Mouse (Mus musculus) pancreas, adult 10 weeks (tissue): ENCODE results near the gene Adap1. TPM values are rescaled to one million over a fixed set of nuclear protein-coding genes. Genes with fewer than 3 reads are reported as not detected.

Experiments
- polyA plus RNA-seq: library from polyadenylated mRNA; stranded (reverse); fragments of 350-450 nt; fragmentation: Illumina TruSeq; extraction: RNeasy Lipid Tissue Mini Kit (QIAGEN cat#74804); gene quantifications from one replicate; pipeline ENCODE4 v1.2.3, GENCODE M21; 2015; ENCODE audit warnings: low read depth, low replicate concordance; ENCODE audit not compliant: insufficient read depth

Adap1 gene
- polyA plus RNA-seq = 1.5 TPM

DNA sequence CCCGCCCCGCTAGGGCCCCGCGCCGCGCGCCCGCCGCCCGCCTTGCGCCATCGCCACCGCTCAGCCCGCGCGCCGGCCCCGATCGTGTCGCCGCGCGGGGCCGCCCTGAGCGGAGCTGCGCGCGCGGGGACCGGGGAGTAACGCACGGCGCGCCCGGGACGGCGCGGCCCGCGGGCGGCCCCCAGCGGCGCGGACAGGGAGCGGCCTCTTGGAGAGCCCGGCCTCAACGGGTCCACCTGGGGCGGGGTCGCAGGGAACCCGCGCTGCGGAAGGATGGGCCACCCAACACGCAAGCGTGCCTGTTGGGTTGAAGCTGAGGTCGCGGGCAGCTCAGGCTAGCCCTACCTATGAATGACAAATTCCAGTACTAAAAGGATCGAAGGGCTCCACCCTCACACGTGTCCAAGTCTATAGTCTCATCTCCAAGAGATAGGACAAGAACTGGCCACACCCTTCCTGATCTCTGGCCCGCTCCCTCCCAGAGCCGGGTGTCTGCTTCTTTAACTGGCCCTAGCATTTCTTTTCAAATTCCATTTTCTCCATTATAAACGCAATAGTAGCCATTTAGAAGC lies at the start of gene Adap1:
Adap1 (minus strand) TSS at position 228 of the 572 bp plus-strand sequence.

GRCm38 (mm10) chr5:139352317-139352716 lies 26.9 kb upstream of the Adap1 start, which contains the start of gene Cyp2w1:
Cyp2w1 (plus strand) TSS chr5:139352617.

GRCm38 (mm10) chr5:139351134-139351533 lies 25.7 kb upstream of the Adap1 start, which contains the start of gene Cox19:
Cox19 (minus strand) TSS chr5:139351418.

DNA sequence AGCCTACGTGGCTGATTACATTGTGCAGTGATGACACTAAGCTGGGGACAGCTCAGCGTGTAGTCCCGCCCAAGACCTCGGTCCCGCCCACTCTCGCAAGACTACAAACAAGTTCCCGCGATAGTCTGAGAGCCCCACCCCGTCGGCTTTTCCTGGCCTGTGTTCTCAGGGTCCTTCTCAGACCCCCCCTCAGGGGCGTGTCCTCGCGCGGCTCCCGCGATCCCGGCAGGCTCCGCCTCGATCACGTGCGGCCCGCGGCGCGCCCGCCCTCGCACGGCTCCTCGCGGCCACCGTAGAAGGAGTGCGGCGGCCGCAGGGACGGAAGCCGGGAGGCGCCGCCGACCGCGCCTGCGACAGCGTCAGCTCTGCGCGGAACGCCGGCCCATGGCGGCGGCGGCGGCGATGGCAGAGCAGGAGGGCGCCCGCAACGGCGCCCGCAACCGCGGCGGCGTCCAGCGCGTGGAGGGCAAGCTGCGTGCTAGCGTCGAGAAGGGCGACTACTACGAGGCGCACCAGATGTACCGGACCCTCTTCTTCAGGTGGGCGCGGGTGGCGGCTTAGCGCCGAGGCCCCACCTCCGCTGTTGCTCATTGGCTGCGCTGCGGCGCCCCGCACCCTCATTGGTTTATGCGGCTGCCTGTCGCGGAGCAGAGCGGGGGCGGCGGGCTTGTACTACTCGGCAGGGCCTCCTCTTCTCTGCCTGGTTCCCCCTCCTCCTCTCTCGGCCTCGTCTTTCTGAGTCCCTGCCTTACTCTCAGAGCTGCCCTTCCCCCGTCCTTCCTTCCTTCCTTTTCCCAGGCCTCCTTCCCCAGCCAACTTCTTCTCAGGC lies 73.1 kb downstream of the Adap1 start, which contains the start of gene Get4:
Get4 (plus strand) TSS at position 244 of the 829 bp plus-strand sequence.

Other genes with a start within 250 kb of the Adap1 start
- 4.8 TPM for gene Prkar1b, start 175.6 kb downstream of the Adap1 start, polyA plus RNA-seq
- gene Dnaaf5, start 175.4 kb downstream of the Adap1 start, polyA plus RNA-seq = 1.8 TPM
- gene Sun1, start 125.0 kb downstream of the Adap1 start, polyA plus RNA-seq = 16.5 TPM
- 13.7 TPM for gene Get4, start 73.3 kb downstream of the Adap1 start, polyA plus RNA-seq
- gene Cox19, start 25.8 kb upstream of the Adap1 start, polyA plus RNA-seq = 17.0 TPM
- not detected for gene Cyp2w1, start 27.0 kb upstream of the Adap1 start, polyA plus RNA-seq
- 4.9 TPM for gene Gpr146, start 52.1 kb upstream of the Adap1 start, polyA plus RNA-seq
- gene C130050O18Rik, start 79.7 kb upstream of the Adap1 start, polyA plus RNA-seq = not detected
- gene Gper1, start 97.5 kb upstream of the Adap1 start, polyA plus RNA-seq = 1.6 TPM
- gene 3110082I17Rik, start 134.9 kb upstream of the Adap1 start, polyA plus RNA-seq = 2.1 TPM
- 5.1 TPM for gene Zfand2a, start 158.9 kb upstream of the Adap1 start, polyA plus RNA-seq
- gene Uncx, start 217.9 kb upstream of the Adap1 start, polyA plus RNA-seq = not detected